Mouse (Mus musculus): ENCODE measurements around the gene Cybrd1.

- TF ChIP-seq CTCF (IDR thresholded peaks at IDR 0.05; ENCODE audit: low read depth) (no peak), EP300 (IDR thresholded peaks at IDR 0.05; ENCODE audit: low read depth) (no peak)
These were observed 74.6 kb downstream of the Cybrd1 start for GRCm38 (mm10) chr2:71192195-71192807.

Measured in liver, embryonic 14.5 days (tissue).